Mouse (Mus musculus) stomach, postnatal 0 days (tissue): Measurements from ENCODE around the gene Hspa4. TPM values are rescaled to one million over a fixed set of nuclear protein-coding genes. Genes with fewer than 3 reads are reported as not detected.

Source experiments
- ATAC-seq: fragments of 200-750 bp; cut with Nextera tagmentation; 2 replicates; pipeline ENCODE4 v1.8.0; 2017; ENCODE audit not compliant: low FRiP score, low TSS enrichment
- DNase-seq: peaks from one replicate; pipeline ENCODE4 v3.0.0-alpha.2; 2016; ENCODE audit warnings: low spot score
- H3K27ac ChIP-seq: fragments of 300-500 bp; sonication (generic); replicated peaks from 2 replicates; pipeline ENCODE4 v1.5.1; 2014; ENCODE audit warnings: mild to moderate bottlenecking, control low read depth
- H3K27me3 ChIP-seq: fragments of 300-500 bp; sonication (generic); 2 replicates; pipeline ENCODE4 v1.6.1; 2014; ENCODE audit warnings: low read length; ENCODE audit not compliant: control insufficient read depth, insufficient read depth
- H3K36me3 ChIP-seq: fragments of 300-500 bp; sonication (generic); 2 replicates; pipeline ENCODE4 v1.6.1; 2014; ENCODE audit warnings: low read length, mixed read lengths; ENCODE audit not compliant: control insufficient read depth, insufficient read depth
- H3K4me1 ChIP-seq: fragments of 300-500 bp; sonication (generic); replicated peaks from 2 replicates; pipeline ENCODE4 v1.6.1; 2014; ENCODE audit warnings: antibody characterized with exemption; ENCODE audit not compliant: control insufficient read depth, insufficient read depth
- H3K4me2 ChIP-seq: fragments of 300-500 bp; sonication (generic); replicated peaks from 2 replicates; pipeline ENCODE4 v1.6.1; 2014; ENCODE audit warnings: low read depth, mild to moderate bottlenecking, control low read depth, moderate library complexity
- H3K4me3 ChIP-seq: fragments of 300-500 bp; sonication (generic); 2 replicates; pipeline ENCODE4 v1.5.1; 2014; ENCODE audit warnings: low read depth, low read length, control low read depth
- H3K9ac ChIP-seq: fragments of 300-500 bp; sonication (generic); 2 replicates; pipeline ENCODE4 v1.6.1; 2014; ENCODE audit warnings: mild to moderate bottlenecking, low read length, control low read depth, mixed read lengths
- H3K9me3 ChIP-seq: fragments of 300-500 bp; sonication (generic); 2 replicates; pipeline ENCODE4 v1.6.1; 2016; ENCODE audit warnings: low read length; ENCODE audit not compliant: control insufficient read depth
- CTCF ChIP-seq: IDR thresholded peaks from 2 replicates; pipeline ENCODE4 v1.5.1; 2016; ENCODE audit warnings: antibody characterized with exemption, low read depth, mild to moderate bottlenecking, moderate library complexity
- EP300 ChIP-seq: optimal IDR thresholded peaks from 2 replicates; pipeline ENCODE3; 2016; ENCODE audit warnings: antibody characterized with exemption
- WGBS: fragments of 180-500 bp; shearing (Covaris S2); extraction: QIAGEN DNeasy Blood & Tissue Kit; methylation state at CpG from one replicate; pipeline ENCODE4 v1.1.7; 2014; 5-methylcytosine and 5-hydroxymethylcytosine counted together
- polyA plus RNA-seq: library from polyadenylated mRNA; unstranded; fragments of >200 nt; fragmentation: Nextera tagmentation; extraction: Ambion mirVana; gene quantifications from 2 replicates; pipeline ENCODE4 v1.2.1, GENCODE M21; 2015

The Hspa4 gene
- polyA plus RNA-seq, 1 experiment from 2014 or later, result 59.9 TPM

GRCm38 (mm10) chr11:53336924-53337323 is 36.7 kb upstream of the Hspa4 start:
- 68% methylated on average over 1 of the region's 1 CpGs for WGBS
- no peak for DNase-seq

GRCm38 (mm10) chr11:53336182-53336571 is 35.9 kb upstream of the Hspa4 start:
- Histone ChIP-seq H3K9me3 (no peaks in the 10 kb centered on the region), H3K4me2 (no peak overlapping the region), H3K27me3 (no peaks in the 10 kb centered on the region), H3K27ac (no peak overlapping the region), H3K9ac (no peak overlapping the region), H3K36me3 (peaks cover 3% of the 10 kb centered on the region; the same call in 1 of the 2 replicates), H3K4me1 (no peaks in the 10 kb centered on the region), H3K4me3 (no peak overlapping the region)
- ATAC-seq (no peak), DNase-seq (no peak)
- TF ChIP-seq CTCF (no peak), EP300 (no peak)

More at GRCm38 (mm10) chr11:53336924-53337323, 36.7 kb upstream of the Hspa4 start:
- no peak overlapping the region for H3K9ac ChIP-seq
- no peak overlapping the region for H3K27ac ChIP-seq
- peaks cover 3% of the 10 kb centered on the region; the same call in 1 of the 2 replicates for H3K36me3 ChIP-seq
- H3K4me2 ChIP-seq, result no peak overlapping the region
- H3K4me1 ChIP-seq, result no peaks in the 10 kb centered on the region
- ATAC-seq, result no peak
- no peak overlapping the region for H3K4me3 ChIP-seq
- H3K27me3 ChIP-seq, result no peaks in the 10 kb centered on the region
- no peak for TF ChIP-seq EP300
- no peak for TF ChIP-seq CTCF
- no peaks in the 10 kb centered on the region for H3K9me3 ChIP-seq

DNA sequence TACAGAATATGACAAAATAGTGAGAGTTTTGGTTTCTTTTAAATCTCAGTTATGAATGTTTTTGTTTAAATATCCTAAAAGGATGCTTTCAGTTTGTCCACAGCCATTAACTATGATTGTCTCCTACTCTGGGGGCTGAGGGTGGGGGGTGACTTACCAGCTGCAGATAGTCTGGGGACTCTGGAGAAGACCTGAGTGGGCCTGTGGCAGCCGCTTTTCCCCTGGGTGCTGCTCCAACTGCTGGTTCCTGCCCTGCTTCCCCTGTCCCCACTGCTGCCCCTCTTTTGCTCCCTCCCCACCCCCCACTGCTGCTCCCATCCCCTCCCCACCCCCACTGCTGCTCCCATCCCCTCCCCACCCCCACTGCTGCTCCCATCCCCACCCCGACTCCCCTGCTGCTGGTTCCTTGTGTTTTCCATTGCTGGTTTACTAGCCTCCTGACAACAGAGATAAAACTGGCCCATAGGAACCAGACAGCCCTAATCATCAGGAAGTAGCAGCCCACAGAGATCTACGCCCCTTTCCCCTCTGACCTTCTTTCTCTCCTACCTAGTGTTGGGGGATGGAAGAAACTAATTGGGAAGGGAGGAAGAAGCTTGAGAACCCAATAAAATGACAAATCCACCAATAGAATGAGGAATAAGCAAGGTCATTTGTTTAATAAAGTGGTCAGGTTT is 35.4 kb upstream of the Hspa4 start:
- H3K4me1 ChIP-seq, result no peaks in the 10 kb centered on the region
- no peaks in the 10 kb centered on the region for H3K9me3 ChIP-seq
- H3K27me3 ChIP-seq, result no peaks in the 10 kb centered on the region
- DNase-seq, result no peak
- peak; percentile 45; the same call in 1 of the 2 replicates for ATAC-seq
- no peak overlapping the region for H3K27ac ChIP-seq
- peaks cover 3% of the 10 kb centered on the region; the same call in 1 of the 2 replicates for H3K36me3 ChIP-seq
- WGBS, result 58% methylated on average over 3 of the region's 3 CpGs
- no peak for TF ChIP-seq CTCF
- no peak for TF ChIP-seq EP300
- H3K4me2 ChIP-seq, result no peak overlapping the region
- H3K4me3 ChIP-seq, result no peak overlapping the region
- H3K9ac ChIP-seq, result no peak overlapping the region

DNA sequence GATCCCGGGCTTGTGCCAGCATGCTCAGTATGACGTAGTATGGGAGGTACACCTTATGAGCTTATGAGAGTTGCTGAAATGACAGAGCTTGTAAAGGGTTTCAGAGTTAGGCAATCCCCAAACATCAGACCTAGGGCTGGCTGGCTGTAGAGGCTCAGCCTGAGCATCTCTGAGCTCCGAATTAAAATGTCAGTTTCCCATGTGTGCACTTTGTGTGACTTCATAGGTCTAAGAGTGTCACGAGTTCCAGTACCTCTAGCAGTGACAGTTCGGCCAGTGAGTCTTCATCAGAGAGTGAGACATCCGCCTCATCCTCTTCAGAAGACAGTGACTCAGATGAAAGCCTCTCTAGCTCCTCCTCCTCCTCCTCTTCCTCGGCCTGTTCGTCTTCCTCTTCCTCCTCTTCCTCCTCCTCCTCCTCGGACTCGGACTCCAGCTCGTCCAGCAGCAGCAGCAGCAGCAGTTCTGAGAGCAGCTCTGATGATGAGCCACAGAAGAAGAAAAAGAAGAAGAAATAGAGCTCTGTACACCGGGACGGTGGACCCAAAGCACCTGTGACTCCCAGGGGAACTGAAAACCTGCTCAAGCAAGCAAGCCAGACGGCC is 31.9 kb upstream of the Hspa4 start:
- H3K9ac ChIP-seq, result no peak overlapping the region
- H3K27ac ChIP-seq, result no peak overlapping the region
- no peak overlapping the region for H3K4me2 ChIP-seq
- no peak overlapping the region for H3K4me3 ChIP-seq
- H3K4me1 ChIP-seq, result no peaks in the 10 kb centered on the region
- no peak for DNase-seq
- WGBS, result 84% methylated on average over 14 of the region's 14 CpGs
- no peaks in the 10 kb centered on the region for H3K27me3 ChIP-seq
- H3K9me3 ChIP-seq, result no peaks in the 10 kb centered on the region
- TF ChIP-seq EP300 (no peak), CTCF (no peak)
- H3K36me3 ChIP-seq, result peaks cover 8% of the 10 kb centered on the region
- no peak for ATAC-seq

- whole genome bisulfite sequencing, result 65% methylated on average over 6 of the region's 6 CpGs
- no peak for TF ChIP-seq EP300
- no peak for TF ChIP-seq CTCF
- peak overlapping the region; percentile 61; the same call in 1 of the 2 replicates for H3K27ac ChIP-seq
- no peaks in the 10 kb centered on the region for H3K4me1 ChIP-seq
- no peak overlapping the region for H3K4me2 ChIP-seq
- DNase-seq, result peak; percentile 77
- ATAC-seq, result peak; percentile 93
- no peaks in the 10 kb centered on the region for H3K27me3 ChIP-seq
- no peaks in the 10 kb centered on the region for H3K9me3 ChIP-seq
- no peak overlapping the region for H3K4me3 ChIP-seq
- no peak overlapping the region for H3K9ac ChIP-seq
- peaks cover 8% of the 10 kb centered on the region for H3K36me3 ChIP-seq
These were observed 30.9 kb upstream of the Hspa4 start for GRCm38 (mm10) chr11:53331121-53331520.

DNA sequence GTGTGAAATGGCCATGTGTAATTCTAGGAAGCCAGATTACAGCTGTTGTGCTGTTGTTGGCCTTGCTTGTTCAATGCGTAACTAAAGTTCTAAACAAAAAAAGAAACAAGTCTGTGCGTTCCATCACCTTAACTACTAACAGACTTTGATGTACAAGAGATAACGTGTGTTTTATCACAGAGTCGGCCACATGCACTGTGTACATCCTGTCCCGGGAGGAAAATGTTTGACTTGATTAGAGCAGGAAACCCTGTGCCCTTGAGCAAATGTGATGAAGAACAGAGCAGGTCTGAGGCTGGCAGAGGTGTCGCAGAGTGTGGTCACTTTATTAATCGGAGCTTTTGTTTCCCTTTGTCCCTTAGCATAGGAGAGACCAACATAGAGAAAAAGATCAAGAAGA is 30.1 kb upstream of the Hspa4 start:
- no peak overlapping the region for H3K27ac ChIP-seq
- no peak for TF ChIP-seq EP300
- TF ChIP-seq CTCF, result no peak
- H3K36me3 ChIP-seq, result peaks cover 8% of the 10 kb centered on the region
- DNase-seq (no peak), ATAC-seq (no peak; the same call in 1 of the 2 replicates)
- no peak overlapping the region for H3K4me3 ChIP-seq
- no peaks in the 10 kb centered on the region for H3K4me1 ChIP-seq
- 70% methylated on average over 7 of the region's 7 CpGs for WGBS
- no peak overlapping the region for H3K4me2 ChIP-seq
- H3K9ac ChIP-seq, result no peak overlapping the region
- H3K27me3 ChIP-seq, result no peaks in the 10 kb centered on the region
- H3K9me3 ChIP-seq, result no peaks in the 10 kb centered on the region
